Mouse (Mus musculus) testis, adult 2 months (tissue): ENCODE data around the gene Amotl1. TPM values are rescaled to one million over a fixed set of nuclear protein-coding genes. Genes with fewer than 3 reads are reported as not detected.

Source experiments
- H3K27ac ChIP-seq: fragments of 200-500 bp; 2 replicates; pipeline ENCODE4 v1.5.1; 2012; ENCODE audit warnings: low read depth, low read length; ENCODE audit not compliant: control insufficient read depth, insufficient read depth
- H3K27me3 ChIP-seq: fragments of 200-500 bp; 2 replicates; pipeline ENCODE4 v1.6.1; 2012; ENCODE audit warnings: mild to moderate bottlenecking, low read length, moderate library complexity; ENCODE audit not compliant: control insufficient read depth, insufficient read depth
- H3K36me3 ChIP-seq: fragments of 200-500 bp; 2 replicates; pipeline ENCODE4 v1.6.1; 2012; ENCODE audit warnings: mild to moderate bottlenecking, low read length; ENCODE audit not compliant: control insufficient read depth, insufficient read depth
- H3K4me1 ChIP-seq: fragments of 200-500 bp; 2 replicates; pipeline ENCODE4 v1.6.1; 2012; ENCODE audit warnings: low read length; ENCODE audit not compliant: control insufficient read depth, insufficient read depth
- H3K4me3 ChIP-seq: fragments of 200-500 bp; 2 replicates; pipeline ENCODE4 v1.5.1; 2012; ENCODE audit warnings: low read depth, mild to moderate bottlenecking, low read length, moderate library complexity, mixed read lengths; ENCODE audit not compliant: control insufficient read depth
- CTCF ChIP-seq: fragments of 200-500 bp; IDR thresholded peaks from 2 replicates; pipeline ENCODE4 v1.5.1; 2012; ENCODE audit warnings: low read depth, mild to moderate bottlenecking, inconsistent platforms, low read length, moderate library complexity; ENCODE audit not compliant: control insufficient read depth, insufficient read depth, insufficient replicate concordance
- POLR2A ChIP-seq: fragments of 200-500 bp; IDR thresholded peaks from 2 replicates; pipeline ENCODE4 v1.6.1; 2012; ENCODE audit warnings: low read depth, mild to moderate bottlenecking, inconsistent platforms, low read length, moderate library complexity; ENCODE audit not compliant: control insufficient read depth
- polyA plus RNA-seq: library from polyadenylated mRNA; depleted of rRNA; stranded (reverse); fragments of >200 nt; gene quantifications from 2 replicates; pipeline ENCODE4 v1.2.3, GENCODE M21; 2012

Amotl1 gene
- polyA plus RNA-seq, 1 experiment: 43.2 TPM

DNA sequence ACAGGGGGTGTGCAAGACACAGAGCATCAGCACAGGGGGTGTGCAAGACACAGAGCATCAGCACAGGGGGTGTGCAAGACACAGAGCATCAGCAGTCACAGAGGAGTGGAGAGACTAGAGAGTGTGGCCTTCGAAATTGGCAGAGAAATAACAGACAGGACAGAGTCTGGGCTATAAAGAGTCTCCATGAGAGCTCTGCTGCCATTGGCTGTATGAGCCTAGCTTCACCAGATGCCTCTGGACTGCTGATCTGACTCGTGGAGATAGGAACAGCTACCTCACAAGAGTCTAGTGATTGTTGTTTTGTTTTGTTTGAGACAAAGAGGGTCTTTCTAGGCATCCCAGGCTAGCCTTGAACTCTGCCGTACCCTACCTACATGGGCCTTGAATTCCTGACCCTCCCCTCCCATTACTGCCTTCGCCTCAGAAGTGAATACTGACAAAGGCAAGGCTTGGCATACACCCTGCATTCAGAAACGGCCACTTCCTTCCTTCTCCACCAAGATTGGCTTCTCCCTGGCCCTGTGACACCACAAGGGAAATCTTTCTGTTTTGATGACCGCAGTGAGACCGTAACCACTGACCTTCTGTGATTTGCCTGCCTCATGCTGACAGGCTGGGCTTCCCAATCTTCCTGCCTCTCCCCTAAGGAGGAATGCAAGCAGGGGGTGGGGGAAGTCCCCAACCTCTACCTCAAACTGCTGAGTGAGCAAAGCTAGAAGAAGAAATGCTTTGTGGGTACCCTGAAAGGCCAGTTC lies 3.4 kb downstream of the Amotl1 start:
- Histone ChIP-seq H3K27ac (peak overlapping the region; percentile 10; the same call in 1 of the 2 replicates), H3K36me3 (no peaks in the 10 kb centered on the region), H3K27me3 (no peaks in the 10 kb centered on the region), H3K4me3 (peak overlapping the region; percentile 83), H3K4me1 (no peaks in the 10 kb centered on the region; the same call in 1 of the 2 replicates)
- TF ChIP-seq CTCF: no peak
- TF ChIP-seq POLR2A: peak; percentile 25; the same call in 1 of the 2 replicates

DNA sequence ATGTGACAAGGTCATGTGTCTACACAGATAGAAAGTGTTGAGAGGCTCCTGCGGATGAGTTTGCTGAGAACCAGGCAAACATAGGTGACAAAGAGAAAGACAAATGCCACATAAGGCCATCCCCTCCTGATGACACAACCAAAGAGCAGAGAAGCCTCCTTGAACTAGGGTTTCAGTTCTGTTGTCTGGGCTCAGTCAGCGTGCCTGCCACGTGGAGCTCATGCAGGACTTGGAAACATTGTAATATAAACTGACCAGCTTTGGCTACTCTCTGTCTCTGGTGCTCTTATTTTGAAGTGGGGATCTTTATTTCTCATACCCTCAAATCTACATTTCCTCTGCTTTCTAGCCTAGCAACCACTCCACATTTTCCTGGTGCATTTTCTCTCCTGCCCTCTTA lies 8.6 kb downstream of the Amotl1 start:
- H3K27me3 ChIP-seq: no peaks in the 10 kb centered on the region
- no peak overlapping the region for H3K27ac ChIP-seq
- H3K4me1 ChIP-seq: peaks cover 11% of the 10 kb centered on the region
- no peak for TF ChIP-seq CTCF
- TF ChIP-seq POLR2A: no peak
- H3K36me3 ChIP-seq: no peaks in the 10 kb centered on the region
- no peak overlapping the region for H3K4me3 ChIP-seq

DNA sequence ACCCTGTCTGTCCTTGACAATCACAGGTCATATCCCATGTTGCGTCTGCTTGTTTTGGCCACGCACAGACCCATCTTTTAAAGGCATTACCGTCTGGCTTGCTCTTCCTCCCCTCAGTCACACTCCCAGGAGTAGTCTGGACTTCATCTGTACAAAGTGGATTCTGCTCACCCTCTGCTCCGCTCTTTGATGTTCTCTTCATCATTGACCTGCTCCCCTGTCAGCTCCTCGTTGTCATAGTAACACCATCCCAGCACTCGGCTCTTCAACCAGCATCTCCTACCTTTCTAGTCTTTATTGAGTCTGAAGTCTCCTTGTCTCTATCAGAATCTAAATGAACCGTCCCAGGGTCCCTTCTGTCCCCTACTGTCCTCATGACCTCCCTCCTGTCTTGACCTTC lies 9.3 kb downstream of the Amotl1 start:
- no peak for TF ChIP-seq CTCF
- TF ChIP-seq POLR2A: no peak
- Histone ChIP-seq H3K36me3 (no peaks in the 10 kb centered on the region), H3K4me1 (peaks cover 11% of the 10 kb centered on the region), H3K4me3 (no peak overlapping the region), H3K27ac (no peak overlapping the region), H3K27me3 (no peaks in the 10 kb centered on the region)

DNA sequence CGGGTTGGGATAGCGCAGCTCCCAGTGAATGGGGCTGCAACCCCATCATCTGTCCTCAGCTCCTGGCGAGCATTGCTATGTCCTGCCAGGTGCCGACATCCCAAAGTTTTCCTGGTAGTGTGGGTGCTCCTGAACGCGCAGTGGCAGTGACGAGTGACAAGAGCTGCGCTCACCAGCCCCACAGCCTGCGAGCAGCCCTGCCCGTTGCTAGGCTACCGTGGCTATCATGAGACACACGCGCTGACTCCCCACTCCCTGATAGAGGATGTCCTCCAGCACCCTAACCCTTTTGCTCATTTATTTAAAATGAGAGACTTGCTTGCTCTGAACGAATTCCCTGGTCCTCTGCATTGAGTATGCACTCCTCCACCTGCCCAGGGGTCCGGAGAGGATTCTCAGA lies 10.7 kb downstream of the Amotl1 start:
- H3K27ac ChIP-seq: no peak overlapping the region
- H3K36me3 ChIP-seq: no peaks in the 10 kb centered on the region
- TF ChIP-seq CTCF: no peak
- TF ChIP-seq POLR2A: no peak
- no peaks in the 10 kb centered on the region for H3K27me3 ChIP-seq
- peaks cover 11% of the 10 kb centered on the region for H3K4me1 ChIP-seq
- peak overlapping the region; percentile 7; the same call in 1 of the 2 replicates for H3K4me3 ChIP-seq

DNA sequence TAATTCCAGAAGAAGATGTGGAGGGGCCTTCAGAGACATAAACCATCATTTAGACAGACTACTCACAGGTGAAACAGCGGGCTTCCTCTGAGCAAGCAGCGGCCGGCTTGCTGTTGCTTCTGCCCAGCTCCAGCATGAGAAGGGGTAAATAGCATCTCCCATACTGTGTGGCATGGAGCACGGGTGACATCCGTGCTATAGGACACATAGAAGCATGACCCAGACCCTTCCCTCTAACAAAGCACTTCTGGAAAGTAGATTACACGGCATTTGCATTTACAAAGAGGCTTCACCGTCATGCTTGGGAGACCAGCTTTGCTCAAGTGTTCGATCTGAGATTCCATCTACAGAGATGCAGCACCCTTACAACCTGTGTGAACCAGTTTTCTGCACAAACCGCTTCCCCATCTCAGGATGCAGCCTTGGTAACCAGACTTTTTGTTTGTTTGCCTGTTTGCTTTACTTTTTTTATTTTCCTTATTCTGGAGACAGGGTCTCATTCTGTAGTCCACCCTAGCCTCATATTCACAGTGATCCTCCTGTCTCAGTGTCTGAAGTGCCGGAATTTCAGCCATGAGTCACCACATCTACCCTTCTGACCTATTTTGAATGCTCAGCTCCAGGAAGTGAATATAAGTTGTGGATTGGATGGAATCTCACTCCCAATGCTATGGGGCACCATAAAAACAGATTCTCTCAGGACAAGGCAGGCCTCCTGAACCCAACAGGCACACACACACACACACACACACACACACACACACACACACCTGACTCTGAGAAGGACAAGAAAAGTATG lies 12.3 kb downstream of the Amotl1 start:
- no peak overlapping the region for H3K27ac ChIP-seq
- no peak for TF ChIP-seq CTCF
- no peak for TF ChIP-seq POLR2A
- peaks cover 11% of the 10 kb centered on the region for H3K4me1 ChIP-seq
- H3K4me3 ChIP-seq: no peak overlapping the region
- H3K36me3 ChIP-seq: no peaks in the 10 kb centered on the region
- H3K27me3 ChIP-seq: no peaks in the 10 kb centered on the region

DNA sequence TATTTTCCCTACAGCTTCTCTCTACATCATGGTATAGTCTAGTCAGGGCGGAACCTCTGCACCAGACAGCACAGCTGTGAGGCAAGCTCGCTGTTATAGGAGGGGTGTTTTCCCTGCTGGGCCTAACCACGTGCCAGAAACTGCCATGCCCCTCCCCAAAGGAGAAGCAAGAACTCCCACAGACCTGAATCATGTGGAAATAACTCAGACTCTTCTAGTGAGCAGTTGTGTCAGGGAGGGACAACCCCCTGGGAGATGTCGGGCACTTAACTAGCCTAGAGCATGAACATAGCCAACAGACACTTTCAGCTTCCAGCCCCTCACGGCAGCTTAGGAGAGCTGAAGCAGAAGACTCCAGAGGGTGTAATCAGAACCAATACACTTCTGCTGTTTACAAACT lies 13.1 kb downstream of the Amotl1 start:
- Histone ChIP-seq H3K4me1 (peaks cover 11% of the 10 kb centered on the region), H3K36me3 (no peaks in the 10 kb centered on the region), H3K4me3 (no peak overlapping the region), H3K27ac (no peak overlapping the region), H3K27me3 (no peaks in the 10 kb centered on the region)
- TF ChIP-seq POLR2A (no peak), CTCF (no peak)

DNA sequence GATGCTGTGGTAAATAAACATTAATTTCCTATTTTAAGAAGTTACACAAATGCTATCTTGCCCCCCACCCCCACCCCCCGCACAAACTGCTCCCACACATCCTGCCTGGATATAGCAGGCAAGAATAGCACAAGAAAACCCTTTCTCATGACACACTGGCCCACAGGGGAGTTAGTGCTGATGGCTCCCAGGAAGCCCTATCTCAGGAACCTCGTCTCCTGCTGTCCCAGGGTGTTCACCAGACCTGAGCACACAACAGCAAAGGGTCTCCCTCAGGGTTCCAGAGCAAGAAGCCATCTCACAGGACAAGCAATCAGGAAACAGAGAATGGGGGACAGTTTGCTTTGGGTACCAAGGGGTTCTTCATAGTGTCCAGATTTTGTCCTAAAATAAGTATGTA lies 17.3 kb downstream of the Amotl1 start:
- peaks cover 6% of the 10 kb centered on the region for H3K4me1 ChIP-seq
- no peak overlapping the region for H3K27ac ChIP-seq
- H3K27me3 ChIP-seq: no peaks in the 10 kb centered on the region
- TF ChIP-seq CTCF (no peak), POLR2A (no peak)
- no peak overlapping the region for H3K4me3 ChIP-seq
- H3K36me3 ChIP-seq: no peaks in the 10 kb centered on the region

DNA sequence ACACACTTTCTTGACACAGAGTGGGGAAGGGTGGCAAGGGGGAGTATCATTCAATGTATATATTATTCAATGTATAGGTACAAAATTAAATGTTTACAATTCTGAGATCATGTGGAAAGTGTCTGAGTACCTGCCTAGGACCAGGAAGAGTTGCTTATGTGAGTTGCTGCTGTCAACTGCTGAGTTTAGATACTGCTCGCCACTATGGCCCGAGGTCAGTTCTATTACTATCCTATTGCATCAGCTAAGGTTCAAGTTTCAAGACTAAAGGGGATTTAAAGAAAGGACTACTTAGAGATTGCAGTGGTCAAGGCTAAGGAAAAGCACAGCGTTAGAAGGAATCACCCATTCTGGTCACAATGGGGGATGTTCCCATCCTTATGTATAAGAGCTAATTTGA lies 18.9 kb downstream of the Amotl1 start:
- no peaks in the 10 kb centered on the region for H3K36me3 ChIP-seq
- no peaks in the 10 kb centered on the region for H3K27me3 ChIP-seq
- no peak for TF ChIP-seq CTCF
- no peak for TF ChIP-seq POLR2A
- H3K4me1 ChIP-seq: peaks cover 6% of the 10 kb centered on the region
- H3K27ac ChIP-seq: no peak overlapping the region
- H3K4me3 ChIP-seq: no peak overlapping the region
